Mouse (Mus musculus) ovary, postnatal 14 days (tissue): ENCODE measurements around the gene Pank3.
"Not testable (repeated sequence)": the region's sequence is repeated elsewhere in the genome, so short reads cannot be mapped to it uniquely, and the experiment has no call there.

ENCODE experiments used
- DNase-seq: peaks from one replicate; pipeline ENCODE4 v3.0.0; 2022; ENCODE audit warnings: low spot score

Gene Pank3

GRCm38 (mm10) chr11:35776452-35776851, 7.2 kb downstream of the Pank3 start:
- no peak for DNase-seq

GRCm38 (mm10) chr11:35780336-35780735, 11.1 kb downstream of the Pank3 start:
- no peak for DNase-seq

DNA sequence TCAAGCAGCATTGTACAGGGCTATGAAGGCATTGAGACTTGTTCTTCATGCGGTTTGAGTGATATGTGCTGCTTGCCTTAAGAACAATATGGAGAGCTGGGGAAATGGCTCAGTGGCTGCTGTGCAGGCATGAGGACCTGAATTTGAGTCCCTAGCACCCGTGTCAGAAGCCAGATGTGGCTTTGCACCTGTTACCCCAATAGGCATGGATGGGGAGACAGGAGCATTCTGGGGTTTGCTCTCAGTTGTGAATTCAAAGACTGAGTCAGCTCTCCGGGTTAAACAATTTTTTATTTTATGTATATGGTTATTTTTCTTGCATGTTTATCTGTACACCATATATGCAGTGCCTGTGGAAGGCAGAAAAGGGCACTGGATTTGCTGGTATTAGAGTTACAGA, 13.2 kb downstream of the Pank3 start:
- no peak for DNase-seq

GRCm38 (mm10) chr11:35783038-35783437, 13.8 kb downstream of the Pank3 start:
- DNase-seq = no peak

DNA sequence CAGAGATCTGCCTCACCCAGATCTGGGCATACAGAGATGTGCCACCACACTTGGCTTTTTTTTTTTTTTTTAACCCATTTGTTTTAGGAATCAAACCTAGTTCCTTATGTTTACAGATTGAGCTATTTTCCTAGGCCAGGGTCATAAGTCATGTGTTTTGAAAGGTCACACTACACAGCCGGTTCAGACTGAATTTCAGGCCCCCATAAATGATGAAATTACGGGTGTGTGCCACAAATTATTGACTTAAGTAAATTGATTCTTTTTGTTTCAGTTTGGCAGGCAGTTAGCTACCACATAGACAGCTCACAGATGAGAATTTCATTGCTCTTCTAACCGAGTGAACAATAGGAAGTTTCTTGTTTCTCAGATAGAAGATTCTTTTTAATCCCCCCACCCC, 14.7 kb downstream of the Pank3 start:
- no peak for DNase-seq

DNA sequence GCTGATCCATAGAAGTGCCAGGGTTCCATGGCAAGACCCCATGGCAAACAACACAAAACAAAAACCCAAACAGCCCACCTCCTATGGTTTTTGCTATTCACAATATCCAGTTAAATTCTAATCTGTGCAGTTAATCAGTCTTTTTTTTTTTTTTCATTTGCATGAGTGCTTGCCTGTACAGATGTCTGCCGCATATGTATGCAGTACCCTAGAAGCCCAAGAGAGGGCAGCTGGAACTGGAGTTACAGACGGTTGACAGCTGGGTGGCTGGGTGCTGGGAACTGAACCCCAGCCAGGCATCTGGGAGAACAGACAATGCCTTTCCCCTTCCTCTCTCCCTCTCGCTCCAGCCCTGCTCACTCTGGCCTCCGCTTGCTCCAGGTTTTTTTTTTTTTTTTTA, 15.3 kb downstream of the Pank3 start:
- DNase-seq = no peak

DNA sequence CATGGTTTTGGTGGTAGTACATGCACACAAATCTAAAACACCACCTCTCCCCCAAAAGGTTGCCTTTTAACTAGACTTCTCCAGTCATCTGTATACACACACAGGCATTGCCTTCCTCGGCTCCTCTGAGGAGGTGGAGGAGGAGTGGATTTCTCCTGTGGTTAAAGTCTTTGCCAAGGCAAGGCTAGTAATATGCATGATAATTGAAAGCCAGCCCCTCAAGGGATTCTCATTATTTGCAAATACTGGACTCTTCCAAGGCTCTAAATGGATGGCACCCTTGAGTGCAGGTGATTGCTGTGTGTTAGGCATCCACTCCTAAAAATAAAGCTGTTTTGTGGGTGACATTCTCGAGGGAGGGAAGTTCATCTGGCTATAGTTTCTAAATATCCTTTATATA, 19.2 kb downstream of the Pank3 start:
- DNase-seq = no peak

DNA sequence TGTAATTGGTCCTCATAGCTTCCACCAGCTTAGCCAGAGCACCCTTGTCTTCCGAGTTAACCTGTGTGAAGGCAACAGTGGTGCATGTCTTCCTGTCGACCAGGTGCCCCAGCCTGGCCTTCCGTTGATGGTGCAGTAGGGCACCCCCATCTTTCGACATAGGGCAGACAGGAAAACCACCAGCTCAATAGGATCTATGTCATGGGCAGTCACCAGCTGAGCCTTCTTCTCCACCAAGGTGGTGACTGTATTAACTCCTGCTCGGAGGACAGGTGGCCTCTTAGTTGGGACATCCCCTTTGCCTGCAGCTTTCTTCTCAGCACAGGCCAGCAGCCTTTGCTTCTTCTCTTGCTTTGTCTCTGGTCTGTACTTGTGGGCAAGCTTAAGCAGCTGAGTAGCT, 23.5 kb downstream of the Pank3 start:
- not testable (repeated sequence) for DNase-seq

GRCm38 (mm10) chr11:35797751-35798494, 28.6 kb downstream of the Pank3 start:
- DNase-seq = no peak

DNA sequence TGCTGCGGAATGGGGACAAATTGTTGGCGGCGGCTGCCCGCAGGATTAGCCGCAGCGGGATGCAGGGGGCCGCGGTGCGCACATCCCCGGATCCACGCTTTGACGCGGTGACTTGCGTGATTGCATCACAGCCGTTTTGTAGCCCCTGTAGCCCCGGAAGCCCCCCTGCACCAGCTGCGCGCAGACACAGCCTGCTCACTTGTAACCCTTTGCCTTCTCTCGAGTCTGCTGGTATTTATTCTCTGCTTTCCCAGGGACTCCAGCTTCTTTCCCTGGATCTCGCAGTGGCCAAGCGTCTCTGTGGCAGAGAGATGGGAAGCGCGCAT, 29.2 kb downstream of the Pank3 start:
- DNase-seq = no peak

DNA sequence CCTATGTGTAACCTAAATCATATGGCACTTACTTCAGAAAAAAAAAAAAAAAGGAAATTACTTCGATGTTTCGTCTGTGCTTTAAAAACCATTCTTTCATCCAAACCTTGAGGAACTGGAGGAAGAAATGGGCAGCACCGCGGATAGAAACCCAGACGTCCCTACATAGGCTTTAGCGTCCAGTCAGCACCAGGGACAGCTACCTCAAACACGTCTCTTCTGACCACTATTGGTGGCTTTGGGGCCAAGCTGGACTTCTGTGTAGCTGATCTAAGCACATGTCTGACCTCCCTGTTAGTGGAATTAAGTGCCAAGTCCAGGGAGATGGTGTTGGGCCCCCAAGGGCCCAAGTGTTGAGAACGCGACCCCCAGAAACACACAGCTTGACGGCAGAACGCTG, 29.6 kb downstream of the Pank3 start, which contains the start of gene Fbll1:
TSS of gene Fbll1 (minus strand) at position 11 of the 400 bp plus-strand sequence.
- peak; percentile 46 for DNase-seq

- no peak for DNase-seq
Observed at GRCm38 (mm10) chr11:35801332-35801731, 32.0 kb downstream of the Pank3 start.

DNA sequence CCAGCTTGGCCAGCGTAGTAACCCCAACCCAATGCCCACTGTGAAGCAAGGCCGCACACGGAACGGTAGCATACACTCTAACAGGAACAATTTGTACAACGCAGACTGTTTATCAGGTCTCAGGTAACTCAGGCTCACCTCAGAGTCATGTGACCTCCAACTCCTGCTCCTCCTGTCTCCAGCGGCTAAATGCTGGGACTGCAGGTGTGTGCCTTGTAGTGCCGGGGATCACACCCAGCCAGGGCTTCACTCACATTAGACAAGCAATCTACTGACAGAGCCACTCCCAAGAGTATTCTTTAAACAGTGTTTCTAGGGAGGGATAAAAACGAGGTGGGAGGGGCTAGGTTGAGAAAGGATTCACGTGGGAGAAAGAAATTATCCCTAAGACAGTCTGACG, 42.2 kb downstream of the Pank3 start:
- no peak for DNase-seq

GRCm38 (mm10) chr11:35816316-35816715, 47.0 kb downstream of the Pank3 start:
- no peak for DNase-seq

GRCm38 (mm10) chr11:35827714-35828113, 58.4 kb downstream of the Pank3 start:
- no peak for DNase-seq

DNA sequence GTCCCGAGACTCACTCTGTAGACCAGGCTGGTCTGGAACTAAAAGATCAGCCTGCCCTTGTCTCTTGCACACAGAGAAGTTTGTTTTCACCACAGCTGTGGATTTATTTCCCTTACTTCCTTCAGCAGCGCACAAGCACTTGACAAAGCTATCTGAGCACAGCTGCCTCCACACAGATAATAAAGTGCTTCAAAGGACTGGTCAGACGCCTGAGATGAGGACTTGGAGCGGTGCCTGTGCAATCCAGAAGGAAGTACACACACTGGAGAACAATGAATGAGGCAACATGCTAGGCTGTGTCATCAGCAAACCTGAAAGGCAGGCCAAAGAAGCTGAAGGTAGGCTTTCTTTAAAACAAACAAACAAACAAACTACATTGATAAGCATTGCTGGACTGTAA, 62.9 kb downstream of the Pank3 start:
- no peak for DNase-seq

GRCm38 (mm10) chr11:35833270-35833669, 64.0 kb downstream of the Pank3 start:
- DNase-seq = no peak

GRCm38 (mm10) chr11:35834022-35834760, 64.9 kb downstream of the Pank3 start, which contains the start of gene Rars:
Rars (minus strand) TSS chr11:35834506.
- DNase-seq = peak; percentile 89

DNA sequence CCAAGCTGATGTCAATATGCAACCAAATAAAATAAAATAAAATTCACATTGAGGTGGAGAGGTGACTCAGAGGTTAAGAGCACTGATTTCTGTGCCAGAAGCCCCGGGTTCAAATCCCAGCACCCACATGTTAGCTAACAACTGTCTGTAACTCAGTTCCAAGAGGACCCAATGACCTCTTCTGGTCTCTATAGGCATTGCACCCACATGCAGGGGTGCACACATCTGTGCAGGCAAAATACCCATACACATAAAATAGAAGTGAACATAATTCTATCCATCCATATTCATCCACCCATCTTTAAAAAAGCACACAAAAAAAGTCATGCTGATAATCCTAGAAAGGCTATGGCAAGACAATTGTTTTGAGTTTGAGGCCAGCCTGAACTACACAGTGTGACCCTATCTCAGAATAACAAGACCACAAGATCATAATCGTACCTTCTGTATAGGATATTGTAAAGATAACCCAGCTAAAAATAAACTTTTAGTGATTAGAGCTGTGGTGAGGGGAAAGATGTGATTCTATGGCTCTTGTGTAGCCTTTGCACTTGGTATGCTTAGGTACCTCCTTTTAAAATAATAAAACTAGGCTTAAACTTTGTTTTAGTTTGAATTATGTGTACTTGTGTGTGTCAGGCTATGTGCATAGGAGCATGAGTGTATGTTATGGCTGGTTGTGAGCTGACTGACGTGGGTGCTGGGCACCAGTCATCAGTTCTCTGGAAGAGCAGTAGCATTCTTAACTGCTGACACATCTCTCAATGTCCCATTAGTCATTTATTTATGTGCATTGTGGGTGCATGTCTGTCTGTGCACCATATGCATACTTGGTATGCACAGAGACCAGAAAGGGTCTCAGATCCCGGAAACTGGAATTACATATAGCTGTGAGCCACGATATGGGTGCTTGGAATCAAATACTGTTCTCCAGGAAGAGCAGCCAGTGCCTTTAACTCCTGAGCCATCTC, 68.2 kb downstream of the Pank3 start:
- no peak for DNase-seq

DNA sequence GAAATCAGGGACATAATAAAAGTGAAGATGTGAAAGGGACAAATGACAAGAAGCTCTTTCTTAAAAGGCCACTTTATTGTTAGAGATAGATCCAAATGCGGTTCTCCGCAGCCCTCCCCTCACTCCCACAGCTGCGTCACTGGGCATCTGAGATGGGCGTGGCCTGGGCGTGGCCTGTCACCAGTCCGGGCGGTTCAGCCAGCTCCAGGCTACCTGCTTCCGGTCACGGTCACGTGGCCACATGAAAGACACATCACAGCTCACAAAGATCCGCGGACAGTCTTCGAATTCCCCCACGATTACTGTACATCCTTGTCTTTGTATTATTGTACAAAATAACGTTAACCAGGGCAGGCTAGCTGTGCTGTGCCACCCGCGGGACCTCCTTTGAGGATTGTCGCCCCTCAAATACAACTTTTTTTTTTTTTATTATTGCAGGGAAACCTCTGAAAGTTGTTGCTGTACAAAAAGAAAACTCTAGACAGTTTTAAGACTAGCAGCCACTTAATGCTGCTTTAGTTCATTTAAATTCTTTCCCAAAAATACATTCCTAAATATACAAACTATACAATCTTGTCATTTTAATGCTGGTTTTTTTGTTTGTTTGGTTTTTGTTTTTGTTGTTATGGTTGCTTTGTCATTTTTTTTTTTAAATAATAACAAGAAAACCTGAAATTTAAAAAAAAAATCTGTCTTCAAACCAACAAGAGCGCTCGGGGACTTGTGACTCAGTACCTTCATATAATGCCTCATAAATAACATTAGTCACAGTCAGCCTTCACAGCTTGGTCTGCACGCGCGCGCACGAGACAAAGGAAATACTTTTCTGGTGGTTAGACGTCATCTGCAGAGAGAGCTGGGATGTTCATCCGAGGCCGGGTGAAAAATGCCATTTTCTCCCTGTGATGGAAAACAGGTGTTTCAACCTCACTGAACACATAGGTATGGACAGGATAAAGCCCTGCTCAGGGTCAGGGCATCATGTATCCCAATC, 69.4 kb downstream of the Pank3 start:
- DNase-seq = peak; percentile 84

GRCm38 (mm10) chr11:35840282-35840681, 71.0 kb downstream of the Pank3 start:
- DNase-seq = no peak
